Mouse (Mus musculus) frontal cortex, postnatal 14 days (tissue): ENCODE measurements around the gene Slfn8.
"Not testable (repeated sequence)": the region's sequence is repeated elsewhere in the genome, so short reads cannot be mapped to it uniquely, and the experiment has no call there.

Experiments
- DNase-seq, 2 experiments: peaks; one replicate each; pipeline ENCODE4 v3.0.0; 2022; ENCODE audit warnings: low spot score in 2 of 2

Gene Slfn8

GRCm38 (mm10) chr11:83020621-83021020, at the start of gene Slfn8:
Gene Slfn8, minus strand, starts transcription at chr11:83020810.
- peak in 1 of 2 experiments; percentile 7 for DNase-seq

- no peak for DNase-seq
Measured at GRCm38 (mm10) chr11:83067982-83068694, 47.5 kb upstream of the Slfn8 start.

DNA sequence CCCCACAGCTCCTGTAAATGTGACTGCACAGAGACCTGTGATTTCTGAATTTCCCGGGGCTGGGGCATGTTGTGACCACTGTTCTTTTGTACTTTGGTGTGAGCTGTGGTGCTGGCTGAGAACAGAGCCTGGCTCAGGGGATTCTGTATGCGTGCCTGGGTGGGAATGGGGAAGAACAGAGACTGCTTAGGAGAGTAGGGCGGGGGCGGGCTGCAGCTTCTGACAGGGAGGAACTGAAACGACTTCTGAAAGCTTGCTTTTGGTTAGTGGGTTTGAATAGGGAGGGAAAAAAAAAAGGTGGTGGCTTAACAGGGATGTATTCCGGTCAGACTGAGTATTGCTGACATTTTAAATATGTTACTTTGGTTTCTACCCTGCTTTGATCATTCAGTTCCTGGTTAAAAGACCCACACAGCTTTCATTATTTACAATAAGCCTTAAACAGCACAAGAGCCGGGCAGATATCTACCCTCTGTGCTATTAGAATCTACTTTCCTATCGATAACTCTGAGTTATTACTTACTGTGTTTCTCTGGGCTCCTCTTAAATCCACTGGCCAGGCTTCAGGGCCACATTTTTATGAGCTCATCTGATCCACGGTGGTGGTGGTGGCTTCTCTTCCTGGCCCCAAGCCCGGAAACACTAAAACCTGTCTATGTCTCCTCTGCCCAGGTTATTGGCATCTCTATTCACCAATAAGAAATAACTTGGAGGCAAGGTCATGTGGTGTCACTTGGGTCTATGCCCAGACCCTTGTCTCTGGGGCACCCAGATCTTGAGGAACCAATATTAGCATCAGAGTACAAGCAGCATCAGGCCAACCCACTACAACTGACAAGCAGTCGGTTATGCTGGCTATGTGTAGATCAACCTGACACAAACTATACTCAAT, 46.3 kb upstream of the Slfn8 start:
- peak in 1 of 2 experiments; percentile 6 for DNase-seq

DNA sequence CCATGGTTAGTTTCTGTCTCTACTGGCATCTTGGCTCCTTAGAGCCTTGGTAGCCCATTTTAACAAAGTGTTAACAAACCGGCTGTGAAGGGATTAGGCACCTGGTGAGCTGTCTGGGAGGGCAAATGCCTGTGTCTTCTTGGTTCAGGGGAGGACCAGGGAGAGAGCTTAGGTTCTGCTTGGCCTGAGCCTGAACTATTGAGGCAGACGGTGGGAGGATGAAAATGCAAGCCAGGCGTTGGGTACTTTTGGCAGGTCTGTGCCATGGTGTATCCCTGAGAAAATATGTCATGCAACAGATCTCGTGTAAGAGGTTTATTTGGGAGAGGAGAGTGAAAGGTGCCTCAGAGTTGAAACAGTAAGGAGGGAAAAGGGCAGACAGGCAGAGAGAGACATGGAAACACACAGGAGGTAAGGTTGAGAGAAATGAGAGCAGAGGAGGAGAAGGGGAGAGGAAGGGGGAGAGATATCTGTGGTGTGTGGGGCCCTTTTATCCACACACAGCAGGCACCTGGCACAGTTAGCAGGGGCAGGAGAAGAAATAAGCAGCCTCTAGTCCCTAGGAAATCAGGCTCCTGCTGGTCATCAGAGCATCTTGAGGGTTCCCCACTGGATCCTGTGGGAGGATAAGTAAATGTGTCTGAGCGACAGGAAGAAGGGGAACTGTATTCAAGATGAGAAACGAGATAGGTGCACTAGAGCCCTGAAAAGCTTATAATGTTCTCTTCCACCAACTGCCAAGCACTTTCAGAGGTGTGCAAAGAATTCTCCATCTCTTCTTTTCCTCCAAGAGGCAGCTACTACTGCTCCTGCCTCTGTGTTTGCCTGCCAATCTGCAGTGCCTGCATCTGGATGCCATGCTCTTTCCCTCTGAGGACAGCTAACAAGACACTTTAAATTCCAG, 45.1 kb upstream of the Slfn8 start:
- DNase-seq: no peak

DNA sequence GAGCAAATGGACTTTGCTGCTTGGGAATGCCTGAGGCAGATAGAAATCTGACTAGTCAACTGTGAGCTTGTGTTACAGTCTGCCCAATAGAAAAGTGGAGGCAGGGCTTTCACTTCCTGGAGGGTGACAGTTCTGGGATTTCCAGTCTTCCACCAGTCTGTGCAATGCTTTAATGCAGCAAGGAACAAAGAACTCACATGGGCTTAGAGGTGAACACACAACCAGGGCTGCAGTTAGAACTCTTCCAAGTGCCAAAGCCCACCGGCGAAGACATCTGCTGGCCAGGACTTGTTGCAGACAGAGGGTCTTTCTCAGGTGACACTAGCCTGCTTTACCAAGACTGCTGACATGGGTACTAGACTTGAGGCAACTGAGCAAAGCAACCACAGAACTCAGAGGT, 44.3 kb upstream of the Slfn8 start, which contains the start of gene Slfn2:
Gene Slfn2 (plus strand): TSS at position 167 of the 400 bp plus-strand sequence.
- no peak for DNase-seq

GRCm38 (mm10) chr11:83063941-83064349, 43.3 kb upstream of the Slfn8 start:
- DNase-seq: no peak

DNA sequence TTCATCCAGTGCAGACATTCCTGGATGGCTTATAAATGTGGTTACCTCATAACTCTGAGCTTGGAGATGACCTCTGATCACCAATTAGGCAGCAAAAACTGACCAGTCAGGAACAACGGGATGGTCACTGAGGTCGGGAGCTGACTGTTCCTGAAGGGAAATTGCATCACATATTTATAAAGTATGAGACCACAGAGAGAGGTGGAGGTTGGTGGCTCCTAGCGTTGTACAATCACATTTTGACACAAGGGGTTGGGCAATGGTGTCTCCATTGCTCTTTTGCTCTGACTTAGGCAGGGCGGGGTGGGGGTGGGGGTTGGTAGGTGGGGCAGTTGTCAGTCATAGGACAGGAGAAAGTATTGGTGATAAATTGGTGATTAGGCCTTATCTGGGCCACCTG, 42.5 kb upstream of the Slfn8 start:
- DNase-seq: no peak

DNA sequence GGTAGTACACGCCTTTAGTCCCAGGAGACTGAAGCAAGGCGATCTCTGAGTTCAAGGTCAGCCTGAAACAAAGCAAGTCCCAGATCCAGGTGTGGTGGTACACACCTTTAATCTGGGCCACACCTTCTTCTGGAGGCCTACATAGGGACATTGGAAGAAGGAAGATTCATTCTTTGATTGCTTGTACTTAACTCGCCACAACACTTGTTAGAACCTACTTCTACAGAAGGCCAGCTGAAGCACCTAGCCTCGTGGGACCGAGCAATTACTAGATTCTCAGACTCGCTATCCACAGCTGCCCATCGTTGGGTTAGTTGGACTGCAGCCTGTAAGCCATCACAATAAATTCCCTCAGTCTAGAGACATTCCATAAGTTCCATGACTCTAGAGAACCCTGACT, 41.2 kb upstream of the Slfn8 start:
- DNase-seq: no peak

DNA sequence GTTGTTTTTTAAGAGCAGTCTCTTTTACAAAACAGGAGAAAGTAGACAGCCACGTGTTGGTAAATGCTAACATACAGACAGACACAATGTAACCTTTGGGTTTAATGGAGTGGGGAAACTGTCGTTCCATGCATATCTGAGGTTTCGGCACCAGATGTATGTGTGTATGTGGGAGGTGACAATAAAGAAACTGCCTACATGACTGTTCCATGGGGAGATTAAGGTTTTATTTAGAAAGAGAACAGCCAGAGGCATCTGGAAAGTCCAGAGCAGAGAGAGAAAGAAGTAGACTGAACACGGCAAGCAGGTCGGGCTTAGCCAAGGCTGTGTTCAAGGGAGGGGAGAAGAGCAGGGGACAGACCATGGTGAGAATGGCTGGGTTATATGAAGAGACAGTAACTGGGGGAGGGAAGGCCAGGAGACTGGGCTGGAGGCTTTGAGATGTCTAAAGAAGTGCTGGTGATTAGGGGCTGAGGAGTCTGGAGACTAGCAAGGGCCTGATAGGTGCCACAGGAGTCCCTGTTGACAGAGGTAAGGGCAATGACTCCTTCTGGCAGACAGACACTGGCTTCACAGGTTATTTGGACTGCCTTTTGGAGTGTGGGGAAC, 39.9 kb upstream of the Slfn8 start:
- DNase-seq: no peak

DNA sequence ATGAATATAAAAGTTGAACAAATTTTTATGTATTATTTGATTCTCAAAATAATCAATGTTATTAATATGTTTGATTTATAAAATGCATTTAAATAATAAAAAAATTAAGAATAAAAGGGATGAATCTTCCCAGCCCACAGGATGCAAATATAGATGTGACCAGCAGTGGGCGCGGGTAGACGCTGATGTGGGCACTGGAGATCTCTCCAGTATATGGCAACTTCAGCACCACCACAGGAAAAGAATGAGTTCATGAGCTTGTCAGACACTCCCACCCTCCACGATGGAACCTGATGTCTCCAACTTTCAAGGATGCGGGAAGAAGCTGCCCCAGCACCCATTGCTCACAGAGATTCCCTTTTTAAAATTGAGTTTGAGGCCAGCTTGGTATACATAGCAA, 37.3 kb upstream of the Slfn8 start:
- DNase-seq: peak in 1 of 2 experiments; percentile 30

DNA sequence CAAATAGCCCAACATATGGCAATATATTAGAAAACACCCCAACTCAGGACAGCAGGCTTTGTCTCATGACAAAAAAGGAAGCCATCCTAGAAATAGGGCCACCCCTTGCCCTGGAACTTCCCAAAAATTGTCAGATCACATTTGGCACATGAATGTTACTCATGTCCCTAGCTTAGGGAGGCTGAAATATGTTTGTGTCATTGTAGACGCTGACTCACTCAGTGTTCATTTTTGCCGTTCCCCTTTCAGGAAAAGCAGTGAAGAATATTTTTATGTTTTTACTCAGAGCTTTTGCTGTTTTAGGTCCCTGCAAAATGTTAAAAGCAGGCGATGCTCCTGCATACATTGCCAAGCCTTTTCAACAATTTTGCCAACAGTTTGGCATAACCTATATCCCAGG, 25.0 kb upstream of the Slfn8 start:
- DNase-seq: no peak

GRCm38 (mm10) chr11:83043891-83044290, 23.3 kb upstream of the Slfn8 start:
- no peak for DNase-seq

- DNase-seq: no peak
Measured at GRCm38 (mm10) chr11:83041000-83041399, 20.4 kb upstream of the Slfn8 start.

GRCm38 (mm10) chr11:83040325-83040724, 19.7 kb upstream of the Slfn8 start:
- DNase-seq: no peak

DNA sequence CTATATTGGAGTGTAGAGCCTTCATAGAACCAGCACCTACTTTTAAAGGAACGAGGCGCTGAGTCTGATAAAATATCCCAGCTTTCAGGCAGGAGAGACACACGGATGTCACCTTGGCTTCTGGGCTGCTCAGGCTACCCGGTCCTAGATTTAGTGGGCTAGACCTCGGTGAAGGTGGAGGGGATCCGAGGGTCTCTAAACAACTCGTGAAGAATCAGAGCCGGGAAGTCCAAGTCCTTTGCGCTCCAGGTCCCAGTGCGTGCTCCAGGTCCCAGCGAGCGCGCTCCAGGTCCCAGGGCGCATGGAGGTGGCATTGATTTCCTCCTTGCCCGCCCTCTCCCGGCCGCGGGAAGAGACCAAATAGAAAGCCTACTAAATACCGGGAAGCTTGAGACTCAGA, 19.2 kb upstream of the Slfn8 start:
- DNase-seq: no peak

- DNase-seq: no peak
Measured at GRCm38 (mm10) chr11:83039156-83039555, 18.5 kb upstream of the Slfn8 start.

GRCm38 (mm10) chr11:83038686-83039085, 18.1 kb upstream of the Slfn8 start:
- not testable (repeated sequence) for DNase-seq

DNA sequence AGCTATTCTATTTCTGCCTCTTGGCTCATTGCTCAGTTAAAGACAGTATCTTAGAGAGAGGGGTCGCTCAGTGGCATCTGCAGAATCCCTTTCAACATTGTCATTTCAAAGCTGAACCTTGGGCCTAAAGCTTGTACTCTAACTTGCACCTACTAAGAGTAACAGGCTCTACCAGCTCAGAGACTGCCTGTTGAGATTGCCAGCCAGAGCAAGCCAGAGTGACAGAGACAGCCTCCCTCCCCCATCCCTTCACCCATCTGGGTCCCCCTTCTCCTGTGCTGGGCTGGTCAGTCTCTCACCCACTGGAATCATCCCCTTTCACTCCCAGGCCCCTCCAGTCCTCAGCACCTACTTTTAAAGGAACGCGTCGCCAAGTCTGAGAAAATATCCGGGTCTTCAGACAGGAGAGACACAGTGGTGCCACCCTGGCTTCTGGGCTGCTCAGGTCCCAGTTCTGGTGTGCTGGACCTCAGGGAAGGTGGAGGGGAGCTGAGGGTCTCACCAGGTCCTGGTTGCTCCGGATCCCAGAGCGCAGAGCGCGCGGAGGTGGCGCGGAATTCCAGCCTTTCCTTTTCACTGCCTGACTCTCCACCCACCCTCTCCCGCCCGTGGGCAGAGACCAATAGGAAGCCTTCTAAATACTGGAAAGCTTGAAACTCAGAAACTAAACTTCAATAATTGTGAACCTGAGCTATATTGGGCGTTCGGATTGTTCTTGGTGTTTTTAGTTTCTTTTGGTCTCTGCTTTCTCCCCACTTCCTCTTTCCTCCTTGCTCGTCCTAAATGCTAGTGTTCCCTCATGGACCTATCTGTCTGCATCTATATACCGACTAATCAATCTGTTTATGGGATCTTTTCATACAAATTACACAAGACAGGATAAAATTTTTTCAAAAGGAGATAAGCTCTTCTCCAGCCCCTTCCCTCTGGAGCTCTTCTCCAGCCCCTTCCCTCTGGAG, 770 bp downstream of the Slfn8 start:
- not testable (repeated sequence) for DNase-seq

DNA sequence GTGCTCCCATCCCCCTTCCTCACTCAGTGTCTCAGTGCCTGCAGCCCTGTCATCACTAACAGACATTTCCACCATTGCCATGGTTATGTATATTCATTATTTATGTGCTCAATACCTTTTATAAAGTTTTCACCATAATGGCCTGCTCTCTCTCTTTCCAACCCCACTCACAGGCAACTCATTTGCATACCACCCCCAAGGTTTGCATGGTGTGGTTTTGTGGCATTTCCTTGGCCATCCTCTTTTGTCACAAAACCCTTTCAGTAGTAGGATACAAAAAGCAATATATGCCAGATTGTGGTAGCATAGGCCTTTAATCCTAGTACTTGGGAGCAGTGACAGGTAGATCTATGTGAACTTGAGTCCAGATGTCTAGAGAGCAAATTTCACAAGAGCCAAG, 4.5 kb downstream of the Slfn8 start:
- no peak for DNase-seq

DNA sequence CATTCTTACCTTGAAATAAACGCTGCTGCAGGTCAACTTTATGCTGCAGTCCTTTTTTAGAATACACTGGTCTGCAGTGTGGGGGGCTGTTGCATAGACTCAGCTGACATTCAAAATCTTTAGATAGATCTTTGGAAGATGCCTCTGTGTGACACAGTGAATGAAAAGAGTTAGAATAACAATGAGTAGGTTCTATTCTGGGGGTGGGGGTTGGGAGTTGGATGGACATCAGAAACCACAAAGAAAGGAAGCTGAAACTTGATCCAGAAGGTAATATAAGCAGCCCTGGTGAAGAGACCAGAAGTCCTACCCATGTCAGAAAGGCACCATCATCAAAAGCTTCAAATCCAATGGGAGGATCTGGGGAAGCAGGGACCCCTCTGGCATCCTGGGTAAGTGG, 7.3 kb downstream of the Slfn8 start:
- DNase-seq: no peak
